Mouse (Mus musculus) hematopoietic stem cell, adult 5-6 weeks (primary cell): ENCODE results near the gene Naxe. TPM values are rescaled to one million over a fixed set of nuclear protein-coding genes. Genes with fewer than 3 reads are reported as not detected.

ENCODE experiments used
- ATAC-seq, 2 experiments: fragments of 125-278 bp in 1 of 2; replicated peaks in 1 of 2; 2 replicates each; pipeline ENCODE4 v1.8.0; 2016 to 2017; ENCODE audit warnings: inconsistent platforms in 2 of 2, mild to moderate bottlenecking in 2 of 2, moderate number of reproducible peaks in 2 of 2, low read depth in 1 of 2, moderate TSS enrichment in 1 of 2; ENCODE audit not compliant: low FRiP score in 2 of 2, poor library complexity in 2 of 2, severe bottlenecking in 2 of 2, insufficient read depth in 1 of 2, low TSS enrichment in 1 of 2
- total RNA-seq: library from RNA; stranded (forward); fragments of 172-1452, 232-1000 nt; gene quantifications from 2 replicates; pipeline ENCODE4 v1.2.3, GENCODE M21; 2017

Naxe gene
- total RNA-seq, 1 experiment from 2014 or later: 37.1 TPM

GRCm38 (mm10) chr3:88010634-88011265 lies 47.5 kb downstream of the Naxe start:
- no peak; a peak in 2 of 4 replicates for ATAC-seq

Other genes with a start within 250 kb of the Naxe start
- gene Pear1, start 234.2 kb downstream of the Naxe start, total RNA-seq: 17.9 and 24.6 TPM in 2 replicates
- 0.44 and 0.74 TPM in 2 replicates for gene Sh2d2a, start 211.7 kb downstream of the Naxe start, total RNA-seq
- 35.7 and 40.0 TPM in 2 replicates for gene Prcc, start 172.9 kb downstream of the Naxe start, total RNA-seq
- gene Hdgf, start 152.2 kb downstream of the Naxe start, total RNA-seq: 274 and 430 TPM in 2 replicates
- 85.4 and 172 TPM in 2 replicates for gene Mrpl24, start 139.0 kb downstream of the Naxe start, total RNA-seq
- gene Isg20l2, start 128.2 kb downstream of the Naxe start, total RNA-seq: 52.1 and 61.4 TPM in 2 replicates
- 15.7 and 15.9 TPM in 2 replicates for gene Rrnad1, start 127.8 kb downstream of the Naxe start, total RNA-seq
- not detected in 2 replicates for gene Crabp2, start 109.8 kb downstream of the Naxe start, total RNA-seq
- gene Nes, start 87.4 kb downstream of the Naxe start, total RNA-seq: 0.35 and 0.88 TPM in 2 replicates
- gene Bcan, start 58.3 kb downstream of the Naxe start, total RNA-seq: not detected in 2 replicates
- gene Hapln2, start 30.9 kb downstream of the Naxe start, total RNA-seq: not detected in 2 replicates
- 32.5 and 45.3 TPM in 2 replicates for gene Gpatch4, start 15.4 kb downstream of the Naxe start, total RNA-seq
- not detected in 2 replicates for gene Ttc24, start 19.8 kb upstream of the Naxe start, total RNA-seq
- gene Iqgap3, start 23.5 kb upstream of the Naxe start, total RNA-seq: 12.1 and 15.8 TPM in 2 replicates
- gene Mef2d, start 83.9 kb upstream of the Naxe start, total RNA-seq: 31.1 and 33.3 TPM in 2 replicates
- 0.56 TPM in 1 of 2 replicates, not detected in the other for gene Rhbg, start 196.2 kb upstream of the Naxe start, total RNA-seq
- gene Gm38392, start 228.7 kb upstream of the Naxe start, total RNA-seq: not detected in 2 replicates
- 1.6 and 6.4 TPM in 2 replicates for gene Tsacc, start 238.5 kb upstream of the Naxe start, total RNA-seq
- gene Cct3, start 238.6 kb upstream of the Naxe start, total RNA-seq: 355 and 372 TPM in 2 replicates